10 mouse cellular contexts compared by ENCODE assay signal in genomic region chr11:57598161-57598560, GRCm38 (mm10). TPM values are rescaled to one million over a fixed set of nuclear protein-coding genes. Genes with fewer than 3 reads are reported as not detected.
DNase-seq lines count a peak whose midpoint lies in the region; ATAC-seq and TF ChIP-seq lines count a peak whose summit lies in the region.
"Had no signal": no experiment of that assay in that cellular context is flagged by ENCODE, and none has a peak within 500 bp of the region (broad histone marks: within the 10 kb centered on the region; RNA-seq: fewer than 3 reads in every experiment).

No protein-coding gene starts in this region.

- no peak overlapping the region for H3K4me3 ChIP-seq in forebrain, postnatal 0 days (ENCODE audit: low read depth, low read length)
- H3K4me3 ChIP-seq: erythroblast, embryonic 14.5 days; megakaryocyte, embryonic 14.5 days had no signal

- H3K36me3 ChIP-seq in forebrain, postnatal 0 days (ENCODE audit: insufficient read depth): no peaks in the 10 kb centered on the region

- H3K9ac ChIP-seq in forebrain, postnatal 0 days: no peak overlapping the region

- peak; percentile 30 for DNase-seq in kidney, postnatal 10 days
- DNase-seq in kidney, postnatal 36 days: no peak
- peak; percentile 65 for DNase-seq in forebrain, postnatal 0 days
- peak; percentile 64 to 67 for DNase-seq in heart, postnatal 10 days
- DNase-seq in right cerebral cortex, adult 2 months (ENCODE audit: low spot score in 2 of 2): peak; percentile 40 to 56
- DNase-seq in neural tube, embryonic 10.5 days (ENCODE audit: extremely low spot score, low spot score): no peak
- no peak for DNase-seq in T-cell, adult 2 months (ENCODE audit: low spot score)

- intact Hi-C loops in heart, postnatal 10 days (cut with DNase I): no loop called here

- H3K9me3 ChIP-seq in forebrain, postnatal 0 days (ENCODE audit: low read length): no peaks in the 10 kb centered on the region

- H3K4me1 ChIP-seq in forebrain, postnatal 0 days (ENCODE audit: insufficient read depth): peaks cover 19% of the 10 kb centered on the region; the same call in 1 of the 2 replicates
- H3K4me1 ChIP-seq: megakaryocyte, embryonic 14.5 days had no signal

- H3K27me3 ChIP-seq in forebrain, postnatal 0 days (ENCODE audit: insufficient read depth, low read length): 0 out of 2 replicates have a peak, but pooled peaks cover 3% of the 10 kb centered on the region

- no peak overlapping the region for H3K4me2 ChIP-seq in forebrain, postnatal 0 days (ENCODE audit: low read depth)

- peak overlapping the region; percentile 62 for H3K27ac ChIP-seq in forebrain, postnatal 0 days (ENCODE audit: low read depth, low read length)

- TF ChIP-seq CTCF in forebrain, postnatal 0 days (IDR thresholded peaks at IDR 0.05; ENCODE audit: low read depth): no peak

- ATAC-seq in forebrain, postnatal 0 days: peak; percentile 59
- no peak for ATAC-seq in activated CD4-positive, CD25-positive, alpha-beta regulatory T cell, adult 4 months

- 32% methylated on average over 5 of the region's 5 CpGs for WGBS in forebrain, postnatal 0 days

RNA-seq across cellular contexts. Expression of gene Galnt10, which starts 47.1 kb away (rescaled TPM):
- total RNA-seq in forebrain, postnatal 0 days (2014; rRNA removed): 14.5 and 20.7 TPM in 2 replicates
- polyA plus RNA-seq in forebrain, postnatal 0 days (2015; fragmentation: Nextera tagmentation; extraction: Ambion mirVana): 8.0 and 9.5 TPM in 2 replicates
- 10 to 100 TPM; 12.2 to 13.0 TPM for total RNA-seq in heart, postnatal 10 days (2021)
- 1 to 10 TPM; 4.1 to 7.6 TPM for polyA plus RNA-seq in activated CD4-positive, CD25-positive, alpha-beta regulatory T cell, adult 4 months (2017; shearing (Covaris generic))

Comparison
In these comparisons a context has a peak if more than half of its experiments do, and no peak if none do; other contexts are left out.
1. DNase-seq: peak in kidney, postnatal 10 days (single experiment), forebrain, postnatal 0 days (single experiment), heart, postnatal 10 days (2 of 2) and right cerebral cortex, adult 2 months (2 of 2); none in kidney, postnatal 36 days (0 of 2), neural tube, embryonic 10.5 days (single experiment) and T-cell, adult 2 months (single experiment).